Mouse (Mus musculus) mouse embryonic stem cell (cell line): Measurements from ENCODE around the gene Anks1b.

Experiments
- in situ Hi-C, 2 experiments: fragments of 300-500 bp; cut with MboI; formaldehyde crosslinking; loops; 1 replicate in 1 of 2; 3 replicates in 1 of 2; pipeline ENCODE4 v1.14.3; 2019 to 2020; ENCODE audit warnings: low sequenced_read_pairs in 2 of 2, low pct_unique_long_range_greater_than_20kb in 1 of 2, mixed read lengths in 1 of 2; ENCODE audit not compliant: unreplicated experiment in 1 of 2

The Anks1b gene

GRCm38 (mm10) chr10:90803112-90803511 lies 929.8 kb downstream of the Anks1b start:
- in situ Hi-C loops = no loop called here

- in situ Hi-C loops = no loop called here
Observed at GRCm38 (mm10) chr10:90804602-90805095, 931.3 kb downstream of the Anks1b start.

GRCm38 (mm10) chr10:90808616-90809310 lies 935.5 kb downstream of the Anks1b start:
- in situ Hi-C loops = no loop called here

- in situ Hi-C loops = no loop called here
Observed at GRCm38 (mm10) chr10:90809911-90810590, 936.7 kb downstream of the Anks1b start.

GRCm38 (mm10) chr10:90811446-90811845 lies 938.1 kb downstream of the Anks1b start:
- in situ Hi-C loops = no loop called here

GRCm38 (mm10) chr10:90813326-90813725 lies 940.0 kb downstream of the Anks1b start:
- in situ Hi-C loops = no loop called here

- in situ Hi-C loops = no loop called here
Observed at GRCm38 (mm10) chr10:90814412-90814811, 941.1 kb downstream of the Anks1b start.

GRCm38 (mm10) chr10:90818246-90818937 lies 945.1 kb downstream of the Anks1b start:
- in situ Hi-C loops = no loop called here

- in situ Hi-C loops = no loop called here
Observed at GRCm38 (mm10) chr10:90823438-90823837, 950.1 kb downstream of the Anks1b start.

- in situ Hi-C loops = no loop called here
Observed at GRCm38 (mm10) chr10:90824692-90825091, 951.4 kb downstream of the Anks1b start.

GRCm38 (mm10) chr10:90826939-90827338 lies 953.6 kb downstream of the Anks1b start:
- in situ Hi-C loops = no loop called here

GRCm38 (mm10) chr10:90828581-90829393 lies 955.5 kb downstream of the Anks1b start:
- in situ Hi-C loops = no loop called here

- in situ Hi-C loops = no loop called here
Observed at GRCm38 (mm10) chr10:90829394-90830267, 956.3 kb downstream of the Anks1b start.

GRCm38 (mm10) chr10:90830268-90830585 lies 956.9 kb downstream of the Anks1b start:
- in situ Hi-C loops = no loop called here

GRCm38 (mm10) chr10:90830591-90831287 lies 957.4 kb downstream of the Anks1b start:
- in situ Hi-C loops = no loop called here

- in situ Hi-C loops = no loop called here
Observed at GRCm38 (mm10) chr10:90831288-90831626, 957.9 kb downstream of the Anks1b start.

GRCm38 (mm10) chr10:90834306-90834705 lies 961.0 kb downstream of the Anks1b start:
- in situ Hi-C loops = no loop called here
